Mouse (Mus musculus) C2C12 (cell line): ENCODE measurements at regions not wholly inside any gene's neighbourhood (a gene's known extent, or its start where the extent isn't known, plus 50 kb on each side); places are given as distances from the start of the nearest gene placed in this dataset.

Experiments used
- CEBPB ChIP-seq: IDR thresholded peaks from one replicate; pipeline ENCODE4 v1.6.1; 2011; ENCODE audit warnings: low read depth, mild to moderate bottlenecking, control low read depth, moderate library complexity
- CTCF ChIP-seq: IDR thresholded peaks from one replicate; pipeline ENCODE4 v1.5.1; 2011; ENCODE audit not compliant: control insufficient read depth, insufficient read depth, insufficient read length
- MAX ChIP-seq: IDR thresholded peaks from one replicate; pipeline ENCODE4 v1.6.1; 2011; ENCODE audit warnings: mild to moderate bottlenecking, control low read depth
- MYOD1 ChIP-seq: IDR thresholded peaks from one replicate; pipeline ENCODE4 v1.6.1; 2011; ENCODE audit warnings: low read depth; ENCODE audit not compliant: control insufficient read depth, insufficient read length
- MYOG ChIP-seq: IDR thresholded peaks from one replicate; pipeline ENCODE4 v1.6.1; 2011; ENCODE audit not compliant: control insufficient read depth, insufficient read length; ENCODE audit errors: extremely low read depth
- USF1 ChIP-seq: IDR thresholded peaks from one replicate; pipeline ENCODE4 v1.6.1; 2011; ENCODE audit warnings: low read depth, mild to moderate bottlenecking, control low read depth, moderate library complexity

GRCm38 (mm10) chr16:76079761-76080502, 57.9 kb upstream of the Samsn1 start:
- TF ChIP-seq CTCF, result no peak
- no peak for TF ChIP-seq USF1
- no peak for TF ChIP-seq MAX
- no peak for TF ChIP-seq MYOD1
- no peak for TF ChIP-seq CEBPB
- no peak for TF ChIP-seq MYOG
